ENCODE assay signal across 8 mouse cellular contexts in genomic region chr12:111539041-111539345, GRCm38 (mm10). TPM values are rescaled to one million over a fixed set of nuclear protein-coding genes. Genes with fewer than 3 reads are reported as not detected.
DNase-seq lines count a peak whose midpoint lies in the region; ATAC-seq and TF ChIP-seq lines count a peak whose summit lies in the region.

No protein-coding gene starts in this region.

- no peak for TF ChIP-seq RAD21 in MEL (IDR thresholded peaks at IDR 0.05; ENCODE audit: low read depth, low read length)

- no peak for ATAC-seq in heart, embryonic 12.5 days (ENCODE audit: insufficient number of reproducible peaks, low FRiP score)
- no peak for ATAC-seq in hindbrain, embryonic 11.5 days (ENCODE audit: low FRiP score)
- no peak for ATAC-seq in midbrain, embryonic 13.5 days

- no peaks in the 10 kb centered on the region for H3K27me3 ChIP-seq in heart, embryonic 12.5 days (replicated peaks)
- H3K27me3 ChIP-seq in MEL (ENCODE audit: control insufficient read depth in 1 of 2, insufficient read depth in 2 of 2, low read length in 2 of 2), result no peaks in the 10 kb centered on the region
- no peaks in the 10 kb centered on the region for H3K27me3 ChIP-seq in hindbrain, embryonic 11.5 days (ENCODE audit: control insufficient read depth, insufficient read depth, low read length)
- no peaks in the 10 kb centered on the region for H3K27me3 ChIP-seq in midbrain, embryonic 13.5 days

- H3K79me2 ChIP-seq in MEL (ENCODE audit: control insufficient read depth, insufficient read depth, low read length, poor library complexity), result peaks cover 33% of the 10 kb centered on the region

- H3K4me3 ChIP-seq in heart, embryonic 12.5 days, result peak overlapping the region; percentile 86
- H3K4me3 ChIP-seq in MEL (ENCODE audit: control insufficient read depth in 1 of 2, insufficient read depth in 1 of 2, low read depth in 2 of 2, low read length in 2 of 2), result peak overlapping the region; percentile 71 to 90
- peak overlapping the region; percentile 93 for H3K4me3 ChIP-seq in hindbrain, embryonic 11.5 days (ENCODE audit: low read depth, low read length)
- H3K4me3 ChIP-seq in midbrain, embryonic 13.5 days (replicated peaks), result peak overlapping the region; percentile 98

- H3K9ac ChIP-seq in heart, embryonic 12.5 days, result peak overlapping the region; percentile 96
- peak overlapping the region; percentile 99 for H3K9ac ChIP-seq in MEL (ENCODE audit: control insufficient read depth, low read depth, low read length, poor library complexity, severe bottlenecking)
- peak overlapping the region; percentile 96 for H3K9ac ChIP-seq in hindbrain, embryonic 11.5 days (ENCODE audit: low read depth, low read length)
- peak overlapping the region; percentile 92 for H3K9ac ChIP-seq in midbrain, embryonic 13.5 days (replicated peaks)

- no peak for TF ChIP-seq EP300 in MEL (IDR thresholded peaks at IDR 0.05; ENCODE audit: low read depth in 1 of 2, low read length in 2 of 2)

- H3K4me2 ChIP-seq in heart, embryonic 12.5 days, result peak overlapping the region; percentile 85
- H3K4me2 ChIP-seq in hindbrain, embryonic 11.5 days (replicated peaks; ENCODE audit: low read depth, low read length), result peak overlapping the region; percentile 76
- peak overlapping the region; percentile 85 for H3K4me2 ChIP-seq in midbrain, embryonic 13.5 days (replicated peaks)

- H3K9me3 ChIP-seq in heart, embryonic 12.5 days (replicated peaks), result no peaks in the 10 kb centered on the region
- no peaks in the 10 kb centered on the region for H3K9me3 ChIP-seq in MEL (replicated peaks; ENCODE audit: insufficient read depth, low read length)
- H3K9me3 ChIP-seq in hindbrain, embryonic 11.5 days (ENCODE audit: control insufficient read depth, low read length), result no peaks in the 10 kb centered on the region
- no peaks in the 10 kb centered on the region for H3K9me3 ChIP-seq in midbrain, embryonic 13.5 days

- no peak for TF ChIP-seq POLR2A in MEL (IDR thresholded peaks at IDR 0.05; ENCODE audit: control insufficient read depth in 1 of 2, insufficient read depth in 1 of 2, low read depth in 1 of 2, low read length in 2 of 2, poor library complexity in 1 of 2)

- intact Hi-C loops in left cerebral cortex, postnatal 10 days (cut with DNase I), result loop anchor here (5.0 kb wide), 1 partner anchor 33 kb away; the partner anchor contains the start of gene Mark3

- peaks cover 45% of the 10 kb centered on the region for H3K36me3 ChIP-seq in heart, embryonic 12.5 days
- peaks cover 40 to 61% of the 10 kb centered on the region in 2 experiments for H3K36me3 ChIP-seq in MEL (ENCODE audit: control insufficient read depth in 1 of 2, insufficient read depth in 2 of 2, low read length in 2 of 2)
- peaks cover 13% of the 10 kb centered on the region for H3K36me3 ChIP-seq in hindbrain, embryonic 11.5 days (ENCODE audit: control insufficient read depth, insufficient read depth, low read length)
- peaks cover 47% of the 10 kb centered on the region for H3K36me3 ChIP-seq in midbrain, embryonic 13.5 days

- TF ChIP-seq CTCF in MEL (IDR thresholded peaks at IDR 0.05 in 2 of 3, conservative IDR thresholded peaks at IDR 0.05 in 1 of 3; ENCODE audit: control insufficient read depth in 1 of 3, insufficient read depth in 1 of 3, low read depth in 2 of 3, low read length in 3 of 3, poor library complexity in 1 of 3, severe bottlenecking in 1 of 3), result no peak

- DNase-seq in heart, adult 18-20 months, result no peak
- peak; percentile 54 for DNase-seq in MEL (ENCODE audit: low read depth, low spot score)
- no peak for DNase-seq in hindbrain, embryonic 11.5 days (ENCODE audit: low spot score)
- no peak for DNase-seq in adrenal gland, postnatal 25 days
- DNase-seq in left cerebral cortex, postnatal 10 days (ENCODE audit: extremely low spot score in 1 of 2, low spot score in 2 of 2), result no peak
- DNase-seq in kidney, postnatal 4 days, result no peak

- peak overlapping the region; percentile 98 for H3K27ac ChIP-seq in heart, embryonic 12.5 days (ENCODE audit: poor library complexity, severe bottlenecking)
- peak overlapping the region; percentile 81 for H3K27ac ChIP-seq in MEL (ENCODE audit: control insufficient read depth, low read depth, low read length)
- peak overlapping the region; percentile 96 for H3K27ac ChIP-seq in hindbrain, embryonic 11.5 days (ENCODE audit: low read depth, low read length)
- H3K27ac ChIP-seq in midbrain, embryonic 13.5 days, result peak overlapping the region; percentile 97

- H3K4me1 ChIP-seq in heart, embryonic 12.5 days (replicated peaks), result peaks cover 35% of the 10 kb centered on the region
- peaks cover 34 to 38% of the 10 kb centered on the region in 2 experiments for H3K4me1 ChIP-seq in MEL (ENCODE audit: control insufficient read depth in 1 of 2, insufficient read depth in 2 of 2, low read length in 2 of 2)
- H3K4me1 ChIP-seq in hindbrain, embryonic 11.5 days (replicated peaks; ENCODE audit: control insufficient read depth, insufficient read depth, low read length), result peaks cover 4% of the 10 kb centered on the region; the same call in 1 of the 2 replicates
- H3K4me1 ChIP-seq in midbrain, embryonic 13.5 days (replicated peaks), result peaks cover 37% of the 10 kb centered on the region

- WGBS in heart, embryonic 12.5 days, result 1% methylated on average over 18 of the region's 18 CpGs
- 3% methylated on average over 18 of the region's 18 CpGs for WGBS in hindbrain, embryonic 11.5 days
- 2% methylated on average over 18 of the region's 18 CpGs for WGBS in midbrain, embryonic 13.5 days

TF ChIP-seq in MEL, 35 proteins besides CTCF, POLR2A, EP300 and RAD21:
- TF ChIP-seq NRF1 (IDR thresholded peaks at IDR 0.05; ENCODE audit: insufficient read depth, low read depth, low read length, poor library complexity, severe bottlenecking) (no peak), USF1 (IDR thresholded peaks at IDR 0.05; ENCODE audit: low read depth, low read length) (no peak), ETS1 (IDR thresholded peaks at IDR 0.05; ENCODE audit: low read depth, low read length) (no peak), ZMIZ1 (IDR thresholded peaks at IDR 0.05; ENCODE audit: low read depth, low read length) (no peak), BHLHE40 (IDR thresholded peaks at IDR 0.05; ENCODE audit: borderline replicate concordance, low read depth, low read length) (no peak), E2F4 (IDR thresholded peaks at IDR 0.05; ENCODE audit: borderline replicate concordance, low read depth, low read length) (no peak), POLR2AphosphoS2 (IDR thresholded peaks at IDR 0.05; ENCODE audit: low read length) (no peak), MAFK (IDR thresholded peaks at IDR 0.05; ENCODE audit: borderline replicate concordance, low read depth, low read length) (no peak), GATA1 (IDR thresholded peaks at IDR 0.05; ENCODE audit: low read depth, low read length) (no peak), RCOR1 (IDR thresholded peaks at IDR 0.05; ENCODE audit: low read depth, low read length) (no peak), UBTF (IDR thresholded peaks at IDR 0.05; ENCODE audit: borderline replicate concordance, insufficient read depth, low read depth, low read length) (no peak), ELF1 (IDR thresholded peaks at IDR 0.05; ENCODE audit: low read depth, low read length) (no peak)

RNA-seq across cellular contexts. Expression of gene Eif5, which starts 1.2 kb away (rescaled TPM):
- polyA plus RNA-seq in heart, embryonic 12.5 days (2016; fragmentation: Nextera tagmentation; extraction: Ambion mirVana), result 510 TPM in 2 replicates
- 100 to 1,000 TPM; 170 to 186 TPM for total RNA-seq in heart, adult 18-20 months (2021)
- total RNA-seq in MEL (2012; rRNA removed), result 183 and 201 TPM in 2 replicates
- 100 to 1,000 TPM; 276 to 330 TPM for polyA plus RNA-seq in MEL (2012; ENCODE audit: insufficient read depth in 1 of 2, insufficient read length in 2 of 2, low read depth in 1 of 2, low replicate concordance in 2 of 2, missing spikeins in 1 of 2)
- polyA plus RNA-seq in hindbrain, embryonic 11.5 days (2014; fragmentation: Nextera tagmentation; extraction: Ambion mirVana), result 695 and 707 TPM in 2 replicates
- polyA plus RNA-seq in midbrain, embryonic 13.5 days (2015; fragmentation: Nextera tagmentation; extraction: Ambion mirVana), result 593 and 657 TPM in 2 replicates
- 338 and 346 TPM in 2 replicates for total RNA-seq in adrenal gland, postnatal 25 days (2021)
- 100 to 1,000 TPM; 265 to 276 TPM for total RNA-seq in left cerebral cortex, postnatal 10 days (2021)

RNA-seq across cellular contexts. Expression of gene Mark3, which starts 35.3 kb away (rescaled TPM):
- 51.0 and 53.7 TPM in 2 replicates for polyA plus RNA-seq in heart, embryonic 12.5 days (2016; fragmentation: Nextera tagmentation; extraction: Ambion mirVana)
- total RNA-seq in heart, adult 18-20 months (2021), result 10 to 100 TPM; 45.5 to 47.4 TPM
- 60.2 and 71.6 TPM in 2 replicates for total RNA-seq in MEL (2012; rRNA removed)
- 10 to 100 TPM in 1 of 2 experiments, not detected in 1; 43.9 TPM for polyA plus RNA-seq in MEL (2012; ENCODE audit: insufficient read depth in 1 of 2, insufficient read length in 2 of 2, low read depth in 1 of 2, low replicate concordance in 2 of 2, missing spikeins in 1 of 2)
- polyA plus RNA-seq in hindbrain, embryonic 11.5 days (2014; fragmentation: Nextera tagmentation; extraction: Ambion mirVana), result 76.6 and 76.8 TPM in 2 replicates
- polyA plus RNA-seq in midbrain, embryonic 13.5 days (2015; fragmentation: Nextera tagmentation; extraction: Ambion mirVana), result 49.2 and 57.2 TPM in 2 replicates
- 101 and 109 TPM in 2 replicates for total RNA-seq in adrenal gland, postnatal 25 days (2021)
- 100 to 1,000 TPM; 132 to 137 TPM for total RNA-seq in left cerebral cortex, postnatal 10 days (2021)

RNA-seq across cellular contexts. Expression of gene Gm266, which starts 53.4 kb away (rescaled TPM):
- 2.1 and 2.4 TPM in 2 replicates for polyA plus RNA-seq in heart, embryonic 12.5 days (2016; fragmentation: Nextera tagmentation; extraction: Ambion mirVana)
- not detected for total RNA-seq in heart, adult 18-20 months (2021)
- total RNA-seq in MEL (2012; rRNA removed), result not detected in 2 replicates
- polyA plus RNA-seq in MEL (2012; ENCODE audit: insufficient read depth in 1 of 2, insufficient read length in 2 of 2, low read depth in 1 of 2, low replicate concordance in 2 of 2, missing spikeins in 1 of 2), result not detected
- 8.9 and 10.1 TPM in 2 replicates for polyA plus RNA-seq in hindbrain, embryonic 11.5 days (2014; fragmentation: Nextera tagmentation; extraction: Ambion mirVana)
- polyA plus RNA-seq in midbrain, embryonic 13.5 days (2015; fragmentation: Nextera tagmentation; extraction: Ambion mirVana), result 0.81 and 0.98 TPM in 2 replicates
- not detected in 2 replicates for total RNA-seq in adrenal gland, postnatal 25 days (2021)
- total RNA-seq in left cerebral cortex, postnatal 10 days (2021), result 1 to 10 TPM; 4.0 TPM
